Mouse (Mus musculus) intestine, embryonic 16.5 days (tissue): Measurements from ENCODE around the gene Fosl1. TPM values are rescaled to one million over a fixed set of nuclear protein-coding genes. Genes with fewer than 3 reads are reported as not detected.

Source experiments
- ATAC-seq: fragments of 200-750 bp; cut with Nextera tagmentation; 2 replicates; pipeline ENCODE4 v1.8.0; 2017; ENCODE audit warnings: moderate TSS enrichment, moderate library complexity
- H3K27ac ChIP-seq: fragments of 300-500 bp; sonication (generic); 2 replicates; pipeline ENCODE4 v1.5.1; 2014; ENCODE audit warnings: mild to moderate bottlenecking, low read length
- H3K27me3 ChIP-seq: fragments of 300-500 bp; sonication (generic); replicated peaks from 2 replicates; pipeline ENCODE4 v1.6.1; 2014; ENCODE audit warnings: low read length, control low read depth, mixed read lengths; ENCODE audit not compliant: control insufficient read depth, insufficient read depth
- H3K36me3 ChIP-seq: fragments of 300-500 bp; sonication (generic); 2 replicates; pipeline ENCODE4 v1.6.1; 2014; ENCODE audit warnings: low read length, control low read depth; ENCODE audit not compliant: control insufficient read depth, insufficient read depth
- H3K4me1 ChIP-seq: fragments of 300-500 bp; sonication (generic); 2 replicates; pipeline ENCODE4 v1.6.1; 2014; ENCODE audit warnings: low read length, control low read depth, mixed read lengths; ENCODE audit not compliant: control insufficient read depth, insufficient read depth
- H3K4me2 ChIP-seq: fragments of 300-500 bp; sonication (generic); 2 replicates; pipeline ENCODE4 v1.6.1; 2014; ENCODE audit warnings: low read depth, low read length, control low read depth
- H3K4me3 ChIP-seq: fragments of 300-500 bp; sonication (generic); 2 replicates; pipeline ENCODE4 v1.5.1; 2014; ENCODE audit warnings: mild to moderate bottlenecking, low read length
- H3K9ac ChIP-seq: fragments of 300-500 bp; sonication (generic); 2 replicates; pipeline ENCODE4 v1.6.1; 2014; ENCODE audit warnings: low read depth, low read length
- H3K9me3 ChIP-seq: fragments of 300-500 bp; sonication (generic); 2 replicates; pipeline ENCODE4 v1.6.1; 2016; ENCODE audit warnings: low read length, control low read depth; ENCODE audit not compliant: control insufficient read depth
- WGBS: fragments of 180-500 bp; shearing (Covaris S2); extraction: QIAGEN DNeasy Blood & Tissue Kit; methylation state at CpG from one replicate; pipeline ENCODE4 v1.1.7; 2014; 5-methylcytosine and 5-hydroxymethylcytosine counted together
- polyA plus RNA-seq: library from polyadenylated mRNA; unstranded; fragments of >200 nt; fragmentation: Nextera tagmentation; extraction: Ambion mirVana; gene quantifications from 2 replicates; pipeline ENCODE4 v1.2.1, GENCODE M21; 2015

The Fosl1 gene
- polyA plus RNA-seq, 1 experiment from 2014 or later = not detected

DNA sequence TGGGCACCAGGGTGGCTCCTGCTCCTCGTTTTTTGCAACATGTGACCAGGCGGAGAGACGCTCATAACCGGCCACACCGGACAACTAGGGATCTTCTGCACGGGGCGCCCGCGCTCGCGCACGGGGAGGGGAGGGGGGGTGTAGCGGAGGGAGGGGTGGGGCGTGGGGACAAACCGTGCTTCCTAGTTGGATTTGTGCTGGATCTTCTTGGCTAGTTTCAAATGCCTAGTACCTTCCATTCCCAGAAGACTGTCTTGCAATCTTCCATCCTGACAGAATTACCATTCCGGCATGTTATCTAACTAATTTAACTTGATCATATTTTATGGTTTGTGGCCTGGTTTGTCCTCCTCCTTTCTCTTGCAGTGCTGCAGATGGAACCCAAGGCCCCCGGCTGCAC, 56.3 kb downstream of the Fosl1 start, which contains the start of gene 1700020D05Rik:
Gene 1700020D05Rik (minus strand): TSS at position 101 of the 400 bp plus-strand sequence.
- no peak for ATAC-seq
- WGBS = 52% methylated on average over 17 of the region's 17 CpGs
- Histone ChIP-seq H3K4me2 (no peak within 1 kb of the TSS), H3K9ac (no peak within 1 kb of the TSS), H3K9me3 (no peaks in the 10 kb centered on the region), H3K27me3 (no peaks in the 10 kb centered on the region), H3K4me3 (no peak within 1 kb of the TSS), H3K4me1 (0 out of 2 replicates have a peak, but pooled peaks cover 2% of the 10 kb centered on the region), H3K27ac (no peak within 1 kb of the TSS), H3K36me3 (no peaks in the 10 kb centered on the region)

Other genes with a start within 250 kb of the Fosl1 start
- gene Pacs1, start 174.4 kb upstream of the Fosl1 start, polyA plus RNA-seq = 11.4 and 13.8 TPM in 2 replicates
- gene Sf3b2, start 152.1 kb upstream of the Fosl1 start, polyA plus RNA-seq = 265 and 280 TPM in 2 replicates
- gene Gal3st3, start 149.2 kb upstream of the Fosl1 start, polyA plus RNA-seq = 1.5 and 1.9 TPM in 2 replicates
- gene Catsper1, start 111.8 kb upstream of the Fosl1 start, polyA plus RNA-seq = not detected in 2 replicates
- gene Cst6, start 98.0 kb upstream of the Fosl1 start, polyA plus RNA-seq = 33.1 and 50.6 TPM in 2 replicates
- 60.1 and 62.7 TPM in 2 replicates for gene Eif1ad, start 80.8 kb upstream of the Fosl1 start, polyA plus RNA-seq
- gene Banf1, start 80.4 kb upstream of the Fosl1 start, polyA plus RNA-seq = 421 and 489 TPM in 2 replicates
- gene Sart1, start 58.8 kb upstream of the Fosl1 start, polyA plus RNA-seq = 60.2 and 65.6 TPM in 2 replicates
- 5.9 and 6.3 TPM in 2 replicates for gene Tsga10ip, start 45.0 kb upstream of the Fosl1 start, polyA plus RNA-seq
- 175 and 180 TPM in 2 replicates for gene Drap1, start 22.6 kb upstream of the Fosl1 start, polyA plus RNA-seq
- 10.2 and 16.8 TPM in 2 replicates for gene AI837181, start 22.4 kb upstream of the Fosl1 start, polyA plus RNA-seq
- 5.0 and 5.4 TPM in 2 replicates for gene Ccdc85b, start 10.3 kb downstream of the Fosl1 start, polyA plus RNA-seq
- 102 and 106 TPM in 2 replicates for gene Fibp, start 13.1 kb downstream of the Fosl1 start, polyA plus RNA-seq
- gene Ctsw, start 21.0 kb downstream of the Fosl1 start, polyA plus RNA-seq = 1.7 and 2.8 TPM in 2 replicates
- 106 and 112 TPM in 2 replicates for gene Efemp2, start 26.4 kb downstream of the Fosl1 start, polyA plus RNA-seq
- gene Mus81, start 40.9 kb downstream of the Fosl1 start, polyA plus RNA-seq = 32.7 and 36.5 TPM in 2 replicates
- gene Cfl1, start 42.9 kb downstream of the Fosl1 start, polyA plus RNA-seq = 2,274 and 2,378 TPM in 2 replicates
- not detected in 2 replicates for gene 1700020D05Rik, start 56.2 kb downstream of the Fosl1 start, polyA plus RNA-seq
- 6.9 and 7.4 TPM in 2 replicates for gene Snx32, start 63.0 kb downstream of the Fosl1 start, polyA plus RNA-seq
- 24.4 and 25.6 TPM in 2 replicates for gene Ovol1, start 113.1 kb downstream of the Fosl1 start, polyA plus RNA-seq
- gene Ap5b1, start 120.5 kb downstream of the Fosl1 start, polyA plus RNA-seq = 10.3 and 10.8 TPM in 2 replicates
- gene Rnaseh2c, start 154.3 kb downstream of the Fosl1 start, polyA plus RNA-seq = 111 and 131 TPM in 2 replicates
- gene Kat5, start 162.7 kb downstream of the Fosl1 start, polyA plus RNA-seq = 40.2 and 40.9 TPM in 2 replicates
- gene Rela, start 189.9 kb downstream of the Fosl1 start, polyA plus RNA-seq = 43.2 and 43.9 TPM in 2 replicates
- 15.8 and 20.8 TPM in 2 replicates for gene Sipa1, start 216.2 kb downstream of the Fosl1 start, polyA plus RNA-seq
- 28.7 and 33.7 TPM in 2 replicates for gene Map3k11, start 241.2 kb downstream of the Fosl1 start, polyA plus RNA-seq
- gene Pcnx3, start 241.4 kb downstream of the Fosl1 start, polyA plus RNA-seq = 15.1 and 16.8 TPM in 2 replicates